Mouse (Mus musculus) liver, adult (tissue): Measurements from ENCODE around the gene Ogg1.

Experiments used
- GATA4 ChIP-seq: IDR thresholded peaks from 2 replicates; pipeline ENCODE4 v1.6.1; 2014; ENCODE audit warnings: mild to moderate bottlenecking, low read length; ENCODE audit not compliant: insufficient replicate concordance

The Ogg1 gene

DNA sequence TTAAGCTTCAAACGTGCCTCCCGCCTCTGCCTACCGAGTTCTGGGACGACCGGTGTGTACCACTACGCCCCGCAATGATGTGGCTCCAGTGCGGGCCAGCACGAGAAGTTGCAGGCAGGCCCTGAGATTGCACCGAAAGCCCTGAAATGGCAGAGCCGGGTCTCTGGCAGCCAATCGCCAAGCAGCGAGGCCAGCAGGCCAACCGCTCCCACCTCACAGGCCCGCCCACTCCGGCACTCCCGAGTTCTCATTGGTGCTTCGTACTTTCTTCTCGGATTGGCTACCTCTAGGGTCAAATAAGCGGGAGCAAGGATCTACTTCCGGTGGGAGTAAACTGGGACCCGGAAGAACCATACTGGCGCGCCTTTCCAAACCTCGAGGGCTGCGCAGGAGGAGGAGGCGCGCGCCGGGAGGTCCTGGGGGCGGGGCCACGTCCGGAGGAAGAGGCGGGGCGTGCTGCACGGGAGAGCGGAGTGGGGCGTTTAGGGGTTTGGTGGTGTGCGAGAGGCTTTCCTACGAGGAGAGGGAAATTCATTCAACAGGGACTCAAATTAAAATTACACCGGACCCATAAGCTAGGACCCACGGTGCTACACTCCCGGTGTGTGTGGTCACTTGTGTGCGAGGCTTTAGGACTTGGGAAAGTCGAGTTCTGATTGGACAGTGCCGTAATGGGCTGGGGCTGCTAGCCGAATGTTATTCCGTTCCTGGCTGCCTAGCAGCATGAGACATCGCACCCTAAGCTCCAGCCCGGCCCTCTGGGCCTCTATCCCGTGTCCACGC, at the start of gene Ogg1:
Gene Ogg1 (plus strand): TSS at position 440 of the 783 bp plus-strand sequence.
- TF ChIP-seq GATA4, result no peak

DNA sequence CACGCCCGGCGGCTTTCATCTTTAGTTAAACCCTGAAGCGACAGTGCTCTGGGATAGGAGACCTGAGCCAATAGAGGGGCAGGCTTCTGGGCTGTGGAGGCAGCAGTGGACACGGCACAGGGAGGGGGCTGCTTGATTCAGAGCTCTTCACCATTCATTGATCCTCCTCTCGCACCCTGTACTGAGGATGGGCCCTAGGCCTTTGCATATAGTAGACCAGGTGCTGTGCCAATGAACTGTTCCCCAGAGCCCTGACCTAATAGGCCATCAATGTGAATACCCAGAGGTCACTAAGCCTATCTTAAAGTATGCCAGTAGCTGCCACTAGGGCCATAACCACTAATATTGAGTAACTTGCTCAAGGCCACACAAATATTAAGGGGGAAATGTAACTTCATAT, 45.1 kb upstream of the Ogg1 start:
- TF ChIP-seq GATA4, result no peak

DNA sequence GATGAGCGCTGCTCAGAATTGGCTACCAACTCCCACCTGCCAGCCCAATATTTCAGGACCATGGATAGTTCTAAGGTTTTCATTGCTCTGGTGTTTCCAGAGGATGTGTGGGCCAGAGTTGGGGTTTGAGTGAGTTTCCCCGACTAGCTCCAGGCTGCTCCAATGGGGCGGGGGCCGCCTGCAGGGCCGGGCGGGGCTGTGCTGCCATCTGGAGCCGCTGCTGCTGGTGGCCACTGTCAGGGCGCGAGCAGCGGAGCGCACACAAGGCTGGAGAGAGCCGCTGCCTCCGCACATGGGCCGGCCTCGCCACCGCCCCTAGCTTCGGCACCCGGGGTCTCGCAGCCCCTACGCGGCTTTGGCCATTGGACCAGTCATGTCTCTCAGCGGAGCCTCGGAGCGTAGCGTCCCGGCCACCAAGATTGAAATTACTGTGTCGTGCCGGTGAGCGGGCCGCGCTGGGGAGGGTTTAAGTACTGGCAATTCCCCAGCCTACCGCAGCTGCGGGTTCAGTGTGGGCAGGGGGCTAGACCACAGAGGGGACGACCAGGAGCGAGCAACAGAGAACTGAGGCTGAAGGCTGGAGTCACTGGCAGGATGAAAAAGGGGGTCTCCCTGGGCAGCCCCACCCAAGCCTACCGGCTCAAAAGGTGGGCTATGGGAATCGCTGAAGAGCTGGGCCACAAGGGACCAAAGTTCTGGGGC, 44.5 kb upstream of the Ogg1 start, which contains the start of gene Cpne9:
Gene Cpne9 (plus strand): TSS at position 207 of the 702 bp plus-strand sequence.
- TF ChIP-seq GATA4, result no peak

DNA sequence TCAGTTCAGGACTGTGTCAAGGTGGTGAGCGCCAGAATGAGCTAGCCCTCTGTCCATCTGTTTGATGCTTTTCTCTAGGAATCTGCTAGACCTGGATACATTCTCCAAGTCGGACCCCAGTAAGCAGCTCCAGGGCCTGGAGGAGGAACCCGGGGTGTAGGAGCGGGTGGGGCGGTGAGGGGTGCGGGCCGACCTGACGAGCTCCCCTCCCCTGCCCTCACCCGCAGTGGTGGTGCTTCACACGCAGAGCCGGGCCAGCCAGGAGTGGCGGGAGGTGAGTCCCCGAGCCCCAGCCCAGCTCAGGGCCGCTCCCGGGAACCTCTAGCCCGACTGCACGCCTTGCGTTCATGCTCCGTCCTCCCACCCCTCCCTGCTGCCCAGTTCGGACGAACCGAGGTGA, 43.8 kb upstream of the Ogg1 start:
- TF ChIP-seq GATA4, result no peak

DNA sequence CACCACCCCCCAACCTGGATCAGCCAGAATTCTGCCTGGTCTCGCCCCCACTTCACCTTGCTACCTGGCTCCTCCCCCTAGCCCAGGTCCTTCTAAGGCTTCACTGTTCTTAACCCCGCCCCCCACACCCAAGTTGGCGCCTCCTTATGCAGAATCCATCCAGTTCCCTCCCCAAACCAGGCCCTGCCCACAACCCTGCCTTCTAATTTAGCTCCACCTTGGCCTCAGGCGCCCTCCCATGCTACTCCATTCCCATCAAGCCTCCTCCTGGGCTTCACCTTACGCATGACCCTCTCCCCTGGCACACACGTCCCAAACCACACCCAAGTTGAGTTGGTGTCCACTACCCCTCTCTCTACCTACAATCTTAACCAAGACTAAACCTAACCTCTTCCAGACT, 43.3 kb upstream of the Ogg1 start:
- TF ChIP-seq GATA4, result no peak

DNA sequence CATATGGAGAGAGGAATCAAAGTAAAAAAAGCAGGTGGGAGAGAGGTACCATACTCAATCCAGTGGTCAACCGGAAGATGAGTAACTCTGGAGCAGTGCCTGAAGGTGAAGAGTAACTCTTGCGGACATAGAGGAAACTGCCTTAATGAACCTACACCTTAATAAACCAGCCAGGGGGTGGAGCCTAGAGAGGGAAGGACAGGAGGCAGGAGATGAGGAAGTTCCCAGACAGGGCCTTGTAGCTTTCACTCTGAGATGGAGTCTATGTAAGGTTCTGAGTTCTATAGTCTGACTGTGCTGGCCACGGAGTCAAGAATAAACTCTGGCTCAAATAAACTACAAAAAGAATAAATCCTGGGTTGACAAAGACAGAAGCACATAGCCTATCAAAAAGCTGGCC, 41.8 kb upstream of the Ogg1 start:
- TF ChIP-seq GATA4, result no peak

DNA sequence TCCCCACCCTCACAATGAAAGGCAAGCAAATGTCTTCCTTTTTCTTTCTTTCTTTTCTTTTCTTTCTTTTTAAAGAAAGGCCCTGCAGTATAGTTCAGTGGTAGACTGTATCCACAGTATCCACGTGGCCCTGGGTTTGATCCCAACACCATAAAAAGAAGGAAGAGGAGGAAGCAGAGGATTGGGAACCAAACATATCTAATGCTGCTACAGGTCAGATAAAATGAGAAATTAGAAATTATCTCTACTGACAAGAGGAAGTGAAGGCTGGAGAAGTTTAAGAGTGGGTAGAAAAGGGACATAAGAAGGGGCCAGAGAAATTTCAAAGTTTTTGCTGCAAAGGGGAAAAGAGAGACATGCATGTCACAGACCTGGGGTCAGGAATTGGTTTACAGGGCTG, 40.5 kb upstream of the Ogg1 start:
- TF ChIP-seq GATA4, result no peak

DNA sequence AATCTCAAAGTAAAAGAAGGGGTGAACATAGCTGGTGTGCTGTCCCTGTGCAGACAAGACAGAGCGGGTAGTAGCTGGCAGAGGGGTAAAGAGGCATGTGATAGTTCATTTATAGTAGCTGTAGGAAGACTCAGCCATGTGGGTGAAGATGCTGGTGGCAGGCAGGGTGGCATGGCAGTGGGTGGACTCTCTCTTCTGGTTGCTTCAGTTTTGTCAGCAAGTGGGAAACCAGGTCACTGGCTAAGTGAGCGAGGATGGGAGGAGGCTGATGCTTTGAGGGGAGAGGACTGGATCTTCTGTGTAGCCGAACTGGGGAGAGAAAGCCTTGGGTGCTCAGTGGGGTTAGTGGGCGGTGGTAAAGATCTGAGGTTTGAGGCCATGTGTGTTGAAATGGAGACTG, 39.5 kb upstream of the Ogg1 start:
- TF ChIP-seq GATA4, result no peak

DNA sequence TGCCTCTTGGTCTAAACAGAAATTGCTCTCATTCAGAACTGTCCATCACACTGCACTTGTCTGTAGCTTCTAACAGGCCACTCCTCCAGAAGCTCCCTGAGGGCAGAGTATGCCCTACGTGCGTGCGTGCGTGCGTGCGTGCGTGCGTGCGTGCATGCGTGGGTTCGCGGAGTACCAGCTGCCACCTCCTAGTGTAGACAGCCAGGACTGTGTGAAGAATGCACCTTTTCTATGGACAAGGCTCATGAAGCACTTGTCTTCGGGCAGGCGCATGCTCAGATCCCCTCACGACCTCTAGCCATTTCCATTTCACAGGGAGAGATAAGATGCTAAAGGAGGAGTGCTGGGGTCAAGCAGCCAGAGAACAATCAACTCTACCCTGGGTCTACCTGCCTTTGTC, 37.4 kb upstream of the Ogg1 start:
- TF ChIP-seq GATA4, result no peak

DNA sequence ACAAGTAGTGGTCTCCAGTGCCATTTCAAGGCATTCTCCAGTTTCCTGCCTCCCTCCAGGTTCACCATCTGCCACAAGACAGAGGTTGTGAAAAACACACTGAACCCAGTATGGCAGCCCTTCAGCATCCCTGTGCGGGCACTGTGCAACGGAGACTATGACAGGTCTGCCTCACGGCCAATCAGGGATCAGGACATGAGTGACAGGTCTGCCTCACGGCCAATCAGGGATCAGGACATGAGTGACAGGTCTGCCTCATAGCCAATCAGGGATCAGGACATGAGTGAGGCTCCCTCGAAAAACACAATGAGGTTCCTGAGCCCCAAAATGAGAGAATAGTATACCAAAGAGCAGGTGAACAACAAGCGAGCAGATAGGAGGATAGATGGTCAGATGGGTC, 36.4 kb upstream of the Ogg1 start:
- TF ChIP-seq GATA4, result no peak

DNA sequence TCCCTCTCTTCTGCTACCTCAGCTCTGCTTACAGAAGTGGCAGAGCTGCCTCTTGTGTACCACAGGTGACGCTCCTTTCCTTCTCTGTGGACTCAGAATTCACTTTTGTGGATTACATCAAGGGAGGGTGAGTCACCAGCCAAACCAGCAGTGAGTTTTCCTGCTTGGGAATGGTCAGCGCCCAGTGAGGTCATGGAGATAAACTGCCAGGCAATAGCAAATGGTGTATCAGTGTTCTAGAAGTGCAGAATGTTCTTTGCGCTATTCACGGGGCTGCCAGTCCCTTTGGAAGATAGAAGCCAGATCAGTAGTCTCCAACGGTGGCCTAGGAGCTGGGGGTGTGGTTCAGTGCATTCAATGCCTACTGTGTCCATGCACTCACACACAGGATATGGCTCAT, 33.8 kb upstream of the Ogg1 start:
- TF ChIP-seq GATA4, result no peak

DNA sequence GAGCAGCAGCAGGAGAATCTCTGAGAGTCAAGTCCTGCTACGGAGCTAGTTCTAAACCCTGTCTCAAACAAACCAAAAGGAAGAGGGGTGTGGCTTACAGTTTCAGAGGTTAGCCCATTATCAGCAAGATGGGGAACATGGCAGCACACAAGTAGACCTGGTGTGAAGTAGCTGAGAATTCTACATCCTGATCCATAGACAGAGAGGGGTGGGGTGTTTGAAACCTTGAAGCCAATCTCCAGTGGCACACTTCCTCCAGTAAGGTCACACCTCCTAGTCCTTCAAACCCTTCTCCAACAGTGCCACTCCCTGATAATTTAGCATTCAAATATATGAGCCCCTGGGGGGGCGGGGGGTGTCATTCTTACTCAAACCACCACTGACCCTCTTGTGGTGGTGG, 30.7 kb upstream of the Ogg1 start:
- no peak for TF ChIP-seq GATA4

DNA sequence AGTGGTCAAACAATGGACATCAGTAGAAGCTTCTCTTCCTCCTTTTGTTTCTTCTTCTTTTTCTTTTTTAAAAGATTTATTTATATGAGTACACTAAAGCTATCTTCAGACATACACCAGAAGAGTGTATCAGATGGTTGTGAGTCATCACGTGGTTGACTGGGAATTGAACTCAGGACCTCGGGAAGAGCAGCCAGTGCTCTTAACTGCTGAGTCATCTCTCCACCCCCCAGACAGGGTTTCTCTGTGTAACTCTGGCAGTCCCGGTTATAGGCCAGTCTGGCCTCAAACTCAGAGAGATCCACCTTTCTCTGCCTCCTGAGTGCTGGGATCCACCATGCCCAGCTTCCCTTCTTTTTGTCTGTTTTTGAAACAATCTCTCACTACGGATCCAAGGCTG, 30.1 kb upstream of the Ogg1 start:
- TF ChIP-seq GATA4, result no peak

DNA sequence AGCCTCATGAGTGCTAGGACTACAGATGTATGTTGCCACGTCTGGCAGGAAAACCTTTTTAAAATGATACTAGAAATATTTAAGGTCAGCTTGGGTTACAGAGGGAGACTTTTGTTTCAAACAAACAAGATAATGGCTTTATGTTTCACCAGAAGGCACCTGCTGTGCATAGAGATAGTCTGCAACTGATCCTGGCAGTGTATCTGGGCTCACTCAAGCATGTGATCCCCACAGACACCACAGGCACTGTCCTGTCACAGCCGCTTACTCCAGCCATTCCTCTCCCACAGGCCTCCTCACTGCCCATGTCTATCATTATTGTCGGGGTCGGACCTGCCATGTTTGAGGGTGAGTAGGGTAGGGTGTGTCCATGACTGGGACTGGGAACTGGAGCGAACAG, 25.4 kb upstream of the Ogg1 start:
- TF ChIP-seq GATA4, result no peak

DNA sequence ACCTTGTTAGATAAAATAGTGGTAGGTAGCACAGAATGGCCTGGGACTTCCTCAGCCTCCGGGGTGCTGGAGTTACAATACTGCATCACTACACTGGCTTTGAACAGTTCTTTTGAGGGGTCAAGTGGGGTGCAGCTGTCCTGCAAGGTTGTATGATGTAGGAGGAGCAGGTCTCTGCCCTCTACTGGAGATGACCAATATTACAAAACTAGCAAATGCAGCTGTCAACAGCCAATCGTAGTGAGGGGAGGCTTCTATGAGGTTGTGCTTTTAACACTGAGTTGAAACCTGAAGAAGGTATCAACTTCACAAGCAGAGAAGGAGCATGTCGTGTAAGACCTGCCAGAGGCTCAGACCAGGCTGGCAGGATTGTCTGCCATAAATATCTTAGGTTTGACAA, 24.5 kb upstream of the Ogg1 start:
- no peak for TF ChIP-seq GATA4

DNA sequence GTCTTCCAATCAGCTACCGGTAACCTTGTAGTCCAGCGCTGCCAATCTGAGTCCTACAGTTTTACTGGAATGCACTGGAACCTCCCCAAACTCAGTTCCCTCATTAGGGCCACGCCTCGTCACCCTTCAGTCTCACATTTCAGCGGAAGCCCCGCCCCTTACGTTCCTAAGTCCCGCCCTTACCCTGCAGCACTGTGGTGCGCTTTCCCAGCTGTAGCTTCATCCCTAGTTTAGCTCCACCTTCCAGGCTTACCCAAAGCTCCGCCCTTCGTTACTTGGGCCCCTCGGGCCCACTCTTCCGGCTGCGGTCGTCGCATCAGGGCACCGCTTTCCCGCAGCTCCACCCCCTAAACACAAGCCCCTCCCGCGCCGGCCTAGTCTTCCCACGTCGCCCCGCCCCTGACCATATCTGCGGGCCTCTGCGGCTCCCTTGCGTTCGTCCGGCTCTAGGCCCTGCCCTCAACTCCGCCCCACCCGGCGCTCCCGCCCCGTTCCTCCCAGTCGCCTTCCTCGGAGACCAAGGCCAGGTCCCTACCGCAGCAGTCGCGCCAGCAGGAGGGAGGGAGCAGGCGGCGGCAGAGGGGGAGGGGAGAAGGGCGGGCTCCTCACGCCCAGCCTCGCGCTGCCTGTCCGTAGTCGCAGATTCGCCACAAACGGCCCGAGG, 20.3 kb upstream of the Ogg1 start:
- peak; percentile 78; the same call in 1 of the 2 replicates for TF ChIP-seq GATA4
